Mouse (Mus musculus) brain, embryonic 14.5 days (tissue): ENCODE measurements around the gene Mpnd.

Source experiments
- CTCF ChIP-seq: fragments of 200-500 bp; IDR thresholded peaks from 2 replicates; pipeline ENCODE4 v1.5.1; 2012; ENCODE audit warnings: inconsistent platforms, mild to moderate bottlenecking, moderate library complexity, borderline replicate concordance; ENCODE audit not compliant: insufficient read depth, insufficient read length; ENCODE audit errors: extremely low read depth
- POLR2A ChIP-seq: fragments of 200-500 bp; IDR thresholded peaks from 2 replicates; pipeline ENCODE4 v1.6.1; 2012; ENCODE audit warnings: mild to moderate bottlenecking, inconsistent platforms, borderline replicate concordance; ENCODE audit not compliant: poor library complexity, insufficient read depth, insufficient read length, severe bottlenecking; ENCODE audit errors: extremely low read depth

DNA sequence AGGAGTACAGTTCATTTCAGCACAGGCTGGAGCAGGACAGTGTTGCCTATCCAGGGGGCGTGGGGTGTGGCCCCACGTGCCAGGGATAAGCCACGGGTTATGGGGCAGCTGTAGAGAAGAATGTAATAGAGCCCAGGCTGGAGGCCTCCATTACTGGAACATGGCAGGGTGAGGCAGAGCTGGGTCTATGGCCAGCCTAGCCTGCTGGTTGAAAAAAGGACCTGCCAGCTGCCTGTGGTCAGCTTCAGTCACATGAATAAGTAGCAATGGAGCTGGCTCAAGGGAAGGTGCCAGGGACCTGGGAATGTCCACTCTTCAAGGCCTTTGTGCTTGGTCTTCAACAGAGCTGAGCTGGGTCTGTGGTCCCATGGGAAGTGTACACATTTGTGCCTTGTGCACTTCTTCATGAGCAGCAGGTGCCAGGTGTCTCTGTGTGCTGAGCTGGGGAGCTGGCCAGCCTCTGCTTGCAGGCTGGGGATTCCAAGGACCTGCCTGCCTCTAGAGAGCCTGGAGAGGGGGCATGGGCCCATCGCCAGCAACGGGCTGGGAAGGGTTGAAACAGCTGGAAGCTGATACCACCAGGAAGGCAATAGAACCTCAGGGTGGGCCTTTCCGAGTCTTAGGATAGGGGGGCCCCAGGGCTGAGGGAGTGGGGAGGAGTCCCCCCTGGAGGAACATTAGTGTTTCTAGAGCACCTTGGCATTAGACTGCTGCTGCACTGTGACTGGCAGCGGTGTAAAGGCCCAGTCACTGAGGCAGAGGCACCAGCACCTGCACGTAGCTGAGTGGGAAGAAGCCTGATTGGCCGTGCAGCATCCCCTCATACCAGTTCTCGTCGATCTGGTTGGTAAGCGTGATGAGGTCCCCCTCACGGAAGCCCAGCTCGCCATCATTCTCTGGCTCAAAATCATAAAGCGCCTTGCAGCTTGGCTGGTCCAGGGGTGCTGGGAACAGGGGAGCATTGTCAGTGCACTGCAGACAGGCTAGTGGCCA lies 11.6 kb downstream of the Mpnd start:
- TF ChIP-seq CTCF: no peak
- TF ChIP-seq POLR2A: no peak
